Mouse (Mus musculus) c-Kit-positive CD71-positive TER-119-negative erythroid progenitor cells, embryonic 14.5 days (primary cell): ENCODE measurements around the gene Cops2.

Source experiments
- DNase-seq: peaks from one replicate; pipeline ENCODE4 v3.0.0-alpha.2; 2013; ENCODE audit warnings: low read depth

Cops2 gene

DNA sequence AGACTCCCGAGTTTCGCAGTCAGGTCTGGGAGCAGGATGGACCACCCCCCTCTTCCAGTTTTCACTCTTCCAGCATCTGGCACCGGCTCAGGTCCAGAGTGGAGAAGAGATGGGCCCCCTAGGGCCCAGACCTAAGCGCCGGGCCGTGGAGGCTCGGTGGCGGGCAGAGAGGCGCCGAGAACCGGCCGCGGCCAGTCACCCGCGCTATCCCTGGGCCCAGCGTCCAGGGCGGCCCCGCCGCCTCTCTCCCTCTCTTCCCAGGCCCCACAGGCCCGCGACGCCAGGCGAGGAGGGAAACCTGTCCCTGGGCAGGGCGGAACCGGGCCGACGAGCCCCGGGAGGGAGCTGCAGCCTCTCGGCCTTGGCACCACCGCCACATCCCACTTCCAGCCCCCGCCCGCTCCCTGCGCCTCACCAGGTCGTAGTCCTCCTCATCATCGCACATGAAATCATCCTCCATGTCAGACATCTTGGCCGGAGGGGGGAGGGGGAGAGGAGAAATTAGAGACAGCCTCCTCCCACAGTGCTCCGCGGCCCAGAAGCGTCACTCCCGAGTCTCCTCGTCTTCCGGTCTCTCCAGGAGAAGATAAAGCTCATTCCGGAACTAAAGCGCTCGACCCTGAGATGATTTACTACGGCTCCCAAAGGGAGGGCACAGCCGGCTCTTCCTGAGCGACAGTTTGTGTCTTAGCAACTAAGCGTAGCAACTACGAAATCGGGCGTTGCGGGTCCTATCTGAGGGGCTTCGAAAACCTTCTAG lies at the start of gene Cops2, which contains the start of gene Galk2:
Gene Cops2, minus strand, starts transcription at position 619 of the 760 bp plus-strand sequence.
Gene Galk2, plus strand, starts transcription at position 589 of the 760 bp plus-strand sequence.
- DNase-seq, result peak; percentile 96

DNA sequence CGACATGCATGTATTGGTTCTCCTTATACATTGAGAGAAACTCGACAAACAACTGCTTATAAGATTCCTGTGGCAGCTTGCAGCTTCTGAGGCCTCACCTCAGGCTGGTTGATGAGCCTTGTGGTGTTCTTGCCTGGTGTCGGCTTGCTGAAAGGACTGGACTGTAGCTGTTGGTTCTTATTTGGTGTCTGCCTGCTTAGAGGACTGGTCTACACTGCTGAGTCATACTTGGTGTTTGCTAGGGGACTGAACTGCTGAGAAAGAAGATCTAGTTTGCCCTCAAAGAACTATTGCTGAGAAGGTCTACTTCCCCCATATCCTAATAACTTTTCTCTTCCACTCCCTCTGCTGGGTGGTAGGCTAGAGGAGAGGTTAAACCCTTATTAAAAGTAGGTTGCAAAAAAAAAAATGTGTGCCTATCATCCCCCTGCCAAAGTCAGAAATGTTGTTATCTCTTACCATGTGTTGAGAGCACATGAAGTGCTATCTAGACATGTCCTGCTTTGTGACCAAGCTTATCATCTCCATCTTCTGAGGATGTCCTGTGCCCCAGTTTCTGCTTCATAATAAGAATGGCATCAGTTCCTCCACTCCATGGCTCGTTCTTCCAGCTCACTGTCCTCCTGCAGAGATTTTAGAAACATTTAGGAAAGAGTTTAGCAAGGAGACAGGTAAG lies 48.8 kb upstream of the Cops2 start:
- peak; percentile 25 for DNase-seq

DNA sequence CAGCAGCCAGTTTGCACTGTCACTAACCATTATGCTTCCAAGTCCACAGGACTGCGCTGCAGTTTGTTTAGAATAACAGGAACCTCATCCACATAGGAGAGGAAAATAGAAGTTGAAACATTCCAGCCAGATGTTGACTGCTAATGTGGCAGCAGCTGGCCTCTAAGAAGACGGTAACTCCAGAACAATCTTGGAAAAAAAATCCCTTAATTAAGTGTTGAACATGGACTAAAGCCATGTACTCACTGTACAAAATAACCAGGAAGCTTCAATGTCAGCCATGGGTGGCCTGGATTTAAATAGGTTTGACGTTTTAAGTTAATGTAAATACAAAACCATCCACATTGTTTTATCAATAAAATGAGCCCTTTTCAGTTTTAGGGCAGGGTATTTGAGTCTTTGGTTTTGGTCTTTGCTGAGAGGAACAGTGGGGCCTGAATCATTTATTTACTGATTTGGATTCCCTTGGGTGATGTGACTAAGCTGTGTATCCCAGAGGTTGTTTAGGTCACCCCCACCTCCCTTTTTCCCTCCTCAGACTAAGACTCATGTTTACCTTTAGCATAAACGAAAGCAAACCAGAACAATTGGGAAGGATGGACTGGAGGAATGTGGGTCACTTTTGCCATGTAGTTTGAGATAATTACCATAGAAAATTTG lies 47.6 kb upstream of the Cops2 start:
- no peak for DNase-seq

DNA sequence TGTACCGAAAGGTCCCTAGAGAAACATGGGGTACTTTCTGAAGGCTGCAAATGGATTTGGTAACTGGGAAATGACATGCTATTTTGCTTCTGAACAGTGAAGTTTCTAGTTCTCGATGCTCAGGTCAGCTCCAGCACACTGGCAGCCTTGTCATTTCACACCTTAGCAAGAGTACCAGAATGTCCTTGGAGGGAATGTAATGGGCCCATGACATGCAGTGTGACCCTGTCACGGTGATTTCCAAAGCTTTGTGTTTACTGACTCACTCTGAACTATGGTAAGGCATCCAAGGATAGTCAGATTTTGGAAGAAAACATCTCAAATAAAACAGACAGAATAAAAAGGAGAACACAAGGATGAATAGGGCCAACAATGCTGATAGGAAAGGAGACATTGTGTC lies 42.5 kb upstream of the Cops2 start:
- DNase-seq, result no peak

DNA sequence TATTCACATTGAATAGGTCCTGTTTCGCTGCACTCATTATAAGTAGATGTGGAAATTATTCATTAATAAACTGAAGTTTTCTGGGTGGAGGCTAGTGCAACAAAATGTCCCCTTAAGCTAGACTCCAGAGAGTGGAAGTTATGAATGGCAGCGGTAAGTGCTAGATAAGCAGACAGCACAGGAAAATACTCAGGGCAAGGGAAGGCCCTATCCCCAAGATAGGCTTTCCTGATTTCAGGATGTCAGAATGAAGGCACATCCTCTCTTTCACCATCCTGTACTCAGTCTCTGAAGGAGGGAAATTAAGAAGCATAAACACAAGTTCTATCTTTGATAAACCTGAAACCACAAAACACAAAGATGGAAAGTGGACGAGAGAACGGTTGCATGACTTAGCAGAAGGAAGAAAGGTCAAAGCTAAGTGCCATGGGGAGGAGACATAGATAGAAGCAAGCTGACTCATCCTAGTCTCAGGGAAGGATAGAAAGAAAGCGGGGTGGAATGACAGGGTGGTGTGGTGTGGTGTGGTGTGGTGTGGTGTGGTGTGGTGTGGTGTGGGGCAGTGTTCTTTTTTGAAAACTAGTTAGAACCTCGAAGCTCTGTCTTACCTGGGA lies 42.0 kb upstream of the Cops2 start:
- peak; percentile 28 for DNase-seq

DNA sequence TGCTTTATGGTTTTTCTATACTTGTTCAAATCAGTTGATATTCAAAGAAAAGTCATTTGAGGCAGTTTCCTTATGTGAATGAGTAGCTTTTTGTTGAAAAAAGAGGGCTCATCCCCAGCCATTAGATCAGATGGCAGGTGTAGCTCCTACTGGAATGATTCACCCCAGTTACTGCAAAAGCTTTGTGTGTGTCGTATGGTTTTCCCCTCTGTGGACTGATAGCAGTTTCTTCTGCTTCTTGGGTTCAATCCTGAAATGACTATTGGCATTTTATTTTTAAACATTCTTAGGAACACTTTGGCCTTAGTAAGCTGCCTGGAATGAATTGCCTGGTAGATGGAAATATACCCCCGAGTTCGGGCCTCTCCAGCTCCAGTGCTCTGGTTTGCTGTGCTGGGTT lies 37.4 kb upstream of the Cops2 start:
- DNase-seq, result no peak

DNA sequence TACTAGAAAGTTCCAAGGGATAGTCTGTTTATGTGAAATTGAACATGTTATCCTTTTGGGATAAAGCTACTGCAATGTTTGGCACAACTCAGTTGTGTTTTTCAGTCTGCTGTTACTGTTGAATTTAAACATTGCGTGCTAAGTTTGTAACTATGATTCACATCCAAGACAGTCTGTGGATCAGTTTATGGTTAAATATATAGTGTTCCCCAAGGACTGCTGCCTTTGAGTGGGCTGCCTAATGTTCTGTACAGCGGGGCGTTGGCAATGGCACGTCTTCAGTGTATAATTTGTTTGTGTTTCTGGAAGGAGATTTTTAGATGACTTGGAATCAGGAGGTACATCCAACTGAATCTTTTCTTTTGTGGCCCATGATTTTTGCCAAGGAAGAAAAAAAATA lies 36.2 kb upstream of the Cops2 start:
- DNase-seq, result no peak

DNA sequence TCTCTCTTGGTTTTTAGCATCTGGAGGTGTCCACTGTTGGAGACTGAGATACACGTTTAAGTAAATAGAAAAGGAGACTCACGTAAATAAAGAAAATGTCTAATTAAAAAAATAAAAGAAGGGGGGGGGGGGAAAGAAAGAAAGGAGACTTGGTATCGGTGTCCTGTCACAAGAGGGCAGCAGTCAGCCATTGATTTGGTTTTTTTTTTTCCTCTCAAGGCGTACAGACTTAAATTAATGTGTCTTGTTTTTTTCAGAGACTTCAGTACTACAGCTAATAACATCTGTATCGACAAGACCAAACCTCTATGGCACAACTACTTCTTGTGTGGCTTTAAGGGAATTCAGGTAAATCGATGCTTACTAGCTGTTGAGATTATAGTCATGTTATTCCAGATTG lies 34.2 kb upstream of the Cops2 start:
- peak; percentile 37 for DNase-seq

DNA sequence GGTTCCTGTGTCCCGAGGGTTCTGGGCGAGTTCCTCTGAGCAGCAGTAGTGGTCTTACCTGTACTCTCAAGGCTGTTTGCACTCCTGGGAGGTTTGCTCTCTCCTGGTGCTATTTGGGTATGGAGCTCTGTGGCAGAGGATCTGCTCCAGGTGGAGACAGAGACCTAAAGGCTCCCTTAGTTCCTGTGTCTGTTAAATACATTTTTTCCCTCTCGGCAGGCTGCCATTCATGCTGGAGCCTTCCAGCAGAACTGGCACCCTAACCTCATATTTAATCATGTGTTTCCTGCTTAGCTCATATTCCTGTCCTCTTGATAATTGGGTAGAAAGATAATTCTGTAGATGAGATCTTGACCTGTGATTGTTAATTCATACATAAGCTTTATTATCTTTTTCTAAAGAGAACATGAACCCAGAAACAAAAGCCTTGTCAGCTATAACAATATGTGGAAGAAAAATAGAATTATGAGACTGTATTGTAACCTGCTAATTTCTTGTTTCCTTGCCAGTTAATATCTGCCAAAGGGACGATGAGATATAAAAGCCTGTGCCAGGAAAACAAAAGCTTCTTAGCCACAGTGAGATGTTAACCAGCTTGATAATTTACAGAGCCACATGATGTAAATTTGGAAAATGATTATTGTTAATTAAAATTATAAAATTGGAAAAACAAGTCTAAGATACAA lies 27.1 kb upstream of the Cops2 start:
- DNase-seq, result no peak

DNA sequence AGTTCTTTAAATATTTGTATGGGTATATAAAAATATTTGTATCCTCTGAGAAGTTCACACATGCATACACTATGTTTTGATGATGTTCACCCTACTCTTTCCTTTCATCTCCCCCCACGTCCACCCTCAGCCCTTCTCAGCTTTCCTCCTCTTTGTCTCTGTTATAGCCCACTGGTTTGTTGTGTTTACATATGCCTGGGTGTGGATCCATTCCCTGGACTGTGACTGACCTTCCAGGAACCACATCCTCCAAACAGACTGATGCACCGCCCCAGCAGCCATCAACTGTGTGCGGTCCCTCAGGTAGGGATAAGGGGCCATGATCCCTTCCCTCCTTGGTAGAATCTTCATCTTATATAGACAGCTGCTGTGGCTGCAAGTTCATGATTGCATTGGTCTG lies 11.2 kb upstream of the Cops2 start:
- no peak for DNase-seq

DNA sequence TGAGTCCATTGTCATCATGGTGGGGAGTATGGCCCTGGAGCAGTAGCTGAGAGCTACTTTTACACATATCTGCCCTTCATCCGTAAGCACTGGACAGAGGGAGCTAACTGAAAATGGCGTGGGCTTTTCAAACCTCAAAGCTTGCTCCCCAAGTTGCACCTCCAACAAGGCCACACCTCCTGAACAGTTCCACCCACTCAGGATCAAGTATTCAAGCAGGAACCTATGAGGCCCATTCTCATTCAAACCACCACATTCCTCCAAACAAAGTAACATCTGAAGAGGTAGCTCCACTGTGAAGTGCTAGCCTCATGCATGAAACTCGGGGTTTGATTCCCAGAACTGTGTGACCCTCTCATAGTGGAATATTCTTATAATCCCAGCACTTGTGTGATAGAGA lies 9.4 kb upstream of the Cops2 start:
- DNase-seq, result no peak

DNA sequence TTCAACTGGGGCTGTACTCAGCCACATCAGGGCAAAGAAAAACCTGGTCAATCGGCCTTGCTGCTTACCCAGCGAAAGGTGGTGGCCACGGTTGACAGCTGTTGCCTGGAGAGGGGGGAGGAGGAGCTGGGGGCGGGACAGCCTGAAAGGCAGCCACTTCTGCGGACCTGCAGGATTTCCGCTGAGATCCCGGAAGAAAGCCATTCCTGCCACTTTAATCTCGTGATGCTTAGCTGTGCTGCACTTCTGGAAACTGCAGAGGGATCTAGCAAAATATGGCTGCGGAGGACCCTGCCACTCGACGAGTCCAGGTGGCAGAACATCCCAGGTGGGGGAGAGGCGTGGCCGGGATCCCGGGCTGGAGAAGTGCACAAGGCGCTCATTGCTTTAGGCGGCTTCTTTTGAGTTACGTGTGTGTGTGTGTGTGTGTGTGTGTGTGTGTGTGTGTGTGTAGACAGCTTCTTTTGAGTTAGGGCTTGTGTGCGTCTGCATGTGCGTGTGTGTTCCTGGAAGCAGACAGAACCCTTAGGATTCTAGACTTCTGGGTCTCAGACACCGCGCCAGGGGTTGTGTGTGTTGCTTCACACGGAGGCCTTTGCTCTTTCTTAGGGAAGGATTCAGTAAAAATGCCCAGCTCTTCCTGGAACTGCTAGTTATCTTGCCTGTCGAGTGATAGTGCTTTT lies 7.3 kb upstream of the Cops2 start:
- no peak for DNase-seq

DNA sequence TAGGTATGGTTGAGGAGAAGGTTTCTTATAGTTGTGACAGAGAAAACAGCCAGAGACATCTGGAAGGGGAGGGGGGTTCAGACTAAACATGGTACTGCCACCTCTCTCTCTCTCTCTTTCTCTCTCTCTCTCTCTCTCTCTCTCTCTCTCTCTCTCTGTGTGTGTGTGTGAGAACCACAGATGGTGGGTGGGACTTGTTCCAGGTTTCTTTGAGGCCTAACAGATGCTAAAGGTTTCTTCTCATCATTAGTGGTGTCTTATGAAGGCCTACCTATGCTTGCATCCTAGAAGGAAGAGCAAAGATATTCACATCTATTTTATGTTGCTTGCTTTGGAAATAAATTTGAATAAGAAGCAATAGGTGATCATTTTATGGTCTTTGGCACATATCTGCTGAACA lies 6.6 kb upstream of the Cops2 start:
- DNase-seq, result no peak

DNA sequence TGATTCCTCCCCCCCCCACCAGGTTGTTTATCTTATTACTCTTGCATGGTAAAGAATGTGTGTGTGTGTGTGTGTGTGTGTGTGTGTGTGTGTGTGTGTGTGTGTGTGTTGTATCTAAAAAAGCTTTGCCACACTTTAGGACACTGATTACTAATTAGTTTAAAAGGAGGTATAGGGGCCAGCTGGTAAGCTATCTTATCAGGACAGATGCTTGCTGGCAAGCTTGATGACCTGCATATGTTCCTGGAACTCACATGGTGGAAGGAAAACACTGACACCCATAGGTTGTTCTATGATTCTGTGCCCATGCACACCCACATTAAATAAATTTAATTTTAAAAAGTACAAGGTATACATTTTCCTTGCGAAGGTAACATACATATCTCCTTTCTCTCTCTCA lies 5.6 kb upstream of the Cops2 start:
- DNase-seq, result no peak

DNA sequence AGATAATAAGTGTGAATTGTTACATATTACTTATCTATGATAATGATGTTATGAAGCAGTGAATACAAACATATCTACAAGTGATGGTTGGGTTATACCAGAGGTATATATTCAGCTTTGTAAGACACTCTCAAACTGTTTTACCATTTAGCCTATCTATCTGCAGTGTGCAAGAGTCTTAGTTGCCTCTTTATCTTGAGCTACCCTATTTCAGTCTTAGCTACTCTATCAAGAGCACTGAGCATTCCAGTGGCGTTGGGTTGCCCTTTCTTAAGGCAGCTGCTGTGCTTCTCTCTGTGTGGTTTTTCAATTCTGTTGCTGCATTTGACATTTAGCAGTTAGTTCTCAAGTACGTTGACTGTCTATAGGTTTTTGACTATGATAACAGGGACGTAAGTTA lies 4.9 kb upstream of the Cops2 start:
- DNase-seq, result no peak

DNA sequence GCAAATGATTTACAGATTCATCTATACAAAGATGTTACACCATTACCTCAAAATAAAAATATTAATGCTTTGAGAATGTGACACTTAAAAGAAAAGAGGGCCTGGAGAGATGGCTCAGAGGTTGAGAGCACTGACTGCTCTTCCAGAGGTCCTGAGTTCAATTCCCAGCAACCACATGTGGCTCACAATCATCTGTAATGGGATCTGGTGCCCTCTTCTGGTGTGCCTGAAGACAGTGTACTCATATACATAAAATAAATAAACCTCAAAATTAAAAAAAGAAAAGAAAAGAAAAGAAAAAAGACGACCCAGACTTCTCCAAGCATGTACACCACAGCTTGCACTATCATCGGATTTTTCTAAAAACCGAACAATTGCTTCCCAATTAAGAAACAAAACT lies 1.2 kb downstream of the Cops2 start:
- no peak for DNase-seq

DNA sequence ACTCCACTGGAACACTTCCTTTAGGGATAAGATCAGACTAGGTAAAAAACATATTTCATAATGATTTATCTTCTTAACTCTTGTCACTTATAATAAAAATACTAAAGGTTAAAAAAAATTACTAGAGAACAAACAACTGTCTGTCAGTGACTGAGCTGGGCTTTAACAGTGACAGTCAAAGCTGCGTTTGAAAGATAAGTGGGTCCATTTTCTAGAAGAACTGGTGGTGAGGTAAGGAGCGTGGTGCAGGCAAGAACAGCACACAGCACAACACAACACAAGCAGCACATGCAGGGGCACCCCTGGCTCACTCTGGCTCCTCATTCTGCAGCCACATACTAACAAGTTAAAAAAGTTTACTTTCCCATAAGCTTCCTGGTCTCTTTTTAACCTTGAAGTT lies 7.7 kb downstream of the Cops2 start:
- DNase-seq, result no peak

DNA sequence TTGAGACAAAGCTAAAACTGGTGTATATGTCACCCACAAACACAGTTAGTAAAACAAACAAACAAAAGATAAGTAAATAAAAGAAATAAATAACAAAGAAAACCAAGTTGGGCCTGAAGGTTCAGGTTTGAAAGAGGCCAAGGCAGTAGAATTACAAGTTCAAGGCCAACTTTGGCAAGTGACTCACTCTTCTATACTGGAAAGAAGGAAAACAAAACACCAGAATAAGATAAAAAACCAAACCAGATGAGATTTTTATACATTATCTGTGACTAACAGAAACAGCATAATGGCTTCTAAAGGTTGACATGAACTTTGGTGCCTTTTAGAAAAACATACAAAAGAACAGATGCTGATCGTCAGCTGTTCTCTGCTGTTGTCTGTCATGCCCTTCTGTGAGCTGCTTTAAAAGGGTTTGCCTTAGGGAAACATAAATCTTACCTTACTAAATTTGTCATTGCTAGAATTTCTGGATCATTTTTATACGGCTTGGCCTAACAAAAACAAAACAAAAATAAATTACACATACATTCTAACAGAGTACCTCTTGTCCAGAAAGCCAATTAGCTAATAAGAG lies 20.1 kb downstream of the Cops2 start:
- DNase-seq, result no peak

DNA sequence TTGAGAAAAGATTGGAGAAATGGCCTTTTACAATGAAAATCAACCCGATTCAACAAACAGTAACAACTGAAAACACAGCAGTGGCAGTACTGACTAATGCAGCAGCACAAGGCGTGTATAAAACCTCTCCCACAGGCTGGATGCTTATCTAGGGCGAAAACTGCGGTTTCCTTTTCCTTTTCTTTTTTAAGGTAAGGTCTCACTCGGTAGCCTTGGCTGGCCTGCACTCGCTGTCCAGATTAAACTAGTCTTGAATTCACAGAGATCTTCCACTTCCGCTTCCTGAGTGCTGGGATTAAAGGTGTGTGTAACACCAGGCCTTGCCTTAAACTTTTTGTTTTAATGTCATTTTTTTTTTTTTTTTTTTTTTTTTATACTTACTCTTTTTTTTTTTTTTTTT lies 20.8 kb downstream of the Cops2 start:
- no peak for DNase-seq

DNA sequence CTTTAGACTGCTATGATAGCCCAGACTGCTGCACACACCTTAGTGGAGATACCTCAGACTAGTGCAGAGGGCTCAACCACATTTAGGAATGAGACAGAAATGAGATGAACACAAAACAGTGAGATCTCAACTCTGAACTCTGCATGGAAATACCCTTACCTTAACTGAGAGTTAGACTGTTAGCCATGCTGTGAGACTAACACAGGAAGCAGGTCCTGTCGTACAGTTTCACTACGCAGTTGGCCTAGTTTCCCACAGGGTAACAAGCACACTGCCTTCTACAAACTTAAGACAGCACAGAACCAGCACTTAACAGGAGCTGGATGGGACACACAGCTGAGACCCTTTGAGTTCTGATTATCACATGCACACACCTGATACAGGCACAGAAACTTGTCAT lies 29.0 kb downstream of the Cops2 start:
- DNase-seq, result no peak

DNA sequence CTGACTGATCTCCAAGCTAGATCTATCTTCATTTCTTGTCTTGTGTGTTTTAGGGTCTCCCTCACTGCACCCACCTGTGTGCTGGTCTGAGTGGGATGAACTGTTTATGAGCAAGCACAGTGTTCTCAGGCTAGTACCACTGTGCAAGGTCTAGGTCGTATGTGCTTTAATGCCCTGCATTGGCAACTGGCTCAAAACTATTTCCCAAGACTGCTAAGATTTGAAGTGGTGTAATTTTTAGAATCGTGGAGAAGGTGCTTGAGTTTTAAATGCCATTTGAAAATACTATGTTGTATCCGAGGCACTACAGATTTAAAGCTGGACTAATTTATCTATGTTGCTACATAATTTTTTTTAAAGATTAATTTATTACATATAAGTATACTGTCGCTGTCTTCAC lies 31.0 kb downstream of the Cops2 start:
- DNase-seq, result no peak
